Mouse (Mus musculus): Measurements from ENCODE around the gene Prcp. TPM values are rescaled to one million over a fixed set of nuclear protein-coding genes. Genes with fewer than 3 reads are reported as not detected.

Prcp gene
- 1 to 10 TPM; 2.2 to 2.9 (median 2.6) TPM for total RNA-seq (2022)

DNA sequence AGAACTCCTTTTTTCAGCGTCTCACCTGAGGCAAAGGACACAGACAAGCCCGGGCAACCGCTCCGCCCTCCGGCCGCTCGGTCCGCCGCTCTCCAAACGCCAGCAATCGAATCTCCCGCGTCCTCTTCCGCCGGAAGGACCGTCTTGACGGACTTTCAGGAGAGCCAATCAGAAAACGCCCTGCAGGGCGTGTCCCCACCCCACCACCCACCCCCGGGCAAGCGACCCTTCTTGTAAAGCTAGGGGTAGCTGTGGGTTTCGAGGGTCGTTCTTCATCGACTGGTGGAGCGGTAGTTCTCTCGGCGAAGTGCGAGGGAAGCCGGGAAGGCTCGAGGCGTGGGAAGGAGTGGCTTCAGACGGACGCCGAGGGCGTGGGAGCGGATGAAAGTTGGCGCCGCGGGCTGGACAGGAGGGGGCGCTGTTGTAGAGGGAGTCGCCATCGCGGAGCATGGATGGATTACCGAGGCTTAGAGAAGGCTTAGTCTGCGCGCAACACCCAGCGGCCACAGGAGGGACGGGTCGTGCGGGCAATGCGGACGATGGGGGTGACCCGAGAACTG lies at the start of gene Prcp, which contains the start of gene Ddias:
TSS of gene Prcp (plus strand) at position 355 of the 560 bp plus-strand sequence.
TSS of gene Ddias (minus strand) at position 132 of the 560 bp plus-strand sequence.
- DNase-seq (ENCODE audit: low spot score in 2 of 2) = peak; percentile 79 to 84

DNA sequence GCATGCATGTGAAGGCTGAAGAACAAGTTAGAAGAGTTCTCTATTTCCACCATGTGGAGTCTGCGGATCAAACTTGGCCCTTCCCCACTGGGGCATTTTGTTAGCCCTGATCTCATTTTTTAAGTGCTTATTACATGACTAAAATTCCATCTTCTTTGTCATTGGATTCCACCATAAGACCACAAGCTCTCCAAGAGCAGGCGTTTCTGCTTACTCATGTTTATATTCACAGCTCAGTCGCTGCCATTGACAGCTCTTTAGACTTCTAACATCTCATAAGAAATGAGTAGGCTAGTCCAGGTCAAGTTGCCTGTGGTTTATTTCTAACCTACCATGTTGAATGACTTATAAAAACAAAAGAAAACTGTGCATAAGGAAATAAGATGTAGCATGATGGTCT lies 48.0 kb upstream of the Prcp start:
- DNase-seq (ENCODE audit: low spot score in 2 of 2) = no peak

DNA sequence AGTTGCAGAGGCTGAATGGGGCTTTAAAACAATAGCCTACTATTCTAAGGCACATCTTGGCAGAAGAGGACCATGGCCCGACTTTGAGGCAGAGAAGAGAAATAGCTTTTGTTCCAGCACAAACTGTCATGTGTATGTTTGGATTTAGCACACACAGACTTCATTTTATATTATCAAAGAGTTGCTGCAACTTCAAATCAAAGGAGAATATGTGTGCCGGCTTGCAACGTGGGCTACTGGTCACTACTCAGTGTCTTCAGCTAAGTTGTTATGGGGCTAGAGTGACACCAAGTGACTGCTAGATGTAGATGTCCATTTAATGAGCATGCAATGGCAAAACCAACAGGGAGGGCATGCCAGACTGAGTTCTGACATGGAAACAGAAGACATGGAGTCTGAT lies 46.3 kb upstream of the Prcp start:
- no peak for DNase-seq (ENCODE audit: low spot score in 2 of 2)

DNA sequence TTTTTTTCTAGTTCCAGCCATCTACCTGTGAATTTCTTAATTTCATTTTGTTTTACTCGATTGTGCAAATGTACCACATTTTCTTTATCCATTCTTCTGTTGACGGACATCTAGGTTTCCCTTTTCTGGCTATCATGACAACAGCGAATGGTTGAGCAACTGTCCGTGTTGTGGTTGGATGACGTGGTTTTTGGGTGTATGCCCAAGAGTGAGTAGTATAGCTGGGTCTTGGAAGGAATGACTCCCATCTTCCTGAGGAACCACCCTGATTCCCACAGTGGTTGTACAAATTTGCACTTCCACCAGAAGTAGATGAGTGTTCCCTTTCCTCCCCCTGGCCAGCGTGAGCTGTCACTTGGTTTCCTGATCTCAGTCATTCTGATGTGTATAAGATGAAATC lies 41.9 kb upstream of the Prcp start:
- no peak for DNase-seq (ENCODE audit: low spot score in 2 of 2)

DNA sequence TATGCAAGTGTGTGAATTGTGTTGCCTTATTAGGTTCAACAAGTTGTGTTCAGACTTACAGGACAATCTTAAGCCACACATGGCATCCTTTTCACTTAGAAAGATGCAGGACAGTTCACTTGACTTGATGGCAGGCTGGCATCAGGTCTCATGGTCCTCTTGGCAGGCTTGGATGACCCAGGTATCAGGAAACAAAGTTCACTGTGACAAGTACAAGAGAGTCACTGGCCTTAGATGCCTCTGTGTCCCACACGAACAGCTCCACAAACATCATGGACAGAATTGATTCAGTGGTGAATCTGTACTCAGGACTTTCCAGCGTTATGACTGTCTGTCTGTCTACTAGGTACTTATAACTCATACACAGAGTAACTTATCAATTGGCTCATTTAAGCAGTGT lies 39.9 kb upstream of the Prcp start:
- DNase-seq (ENCODE audit: low spot score in 2 of 2) = no peak

DNA sequence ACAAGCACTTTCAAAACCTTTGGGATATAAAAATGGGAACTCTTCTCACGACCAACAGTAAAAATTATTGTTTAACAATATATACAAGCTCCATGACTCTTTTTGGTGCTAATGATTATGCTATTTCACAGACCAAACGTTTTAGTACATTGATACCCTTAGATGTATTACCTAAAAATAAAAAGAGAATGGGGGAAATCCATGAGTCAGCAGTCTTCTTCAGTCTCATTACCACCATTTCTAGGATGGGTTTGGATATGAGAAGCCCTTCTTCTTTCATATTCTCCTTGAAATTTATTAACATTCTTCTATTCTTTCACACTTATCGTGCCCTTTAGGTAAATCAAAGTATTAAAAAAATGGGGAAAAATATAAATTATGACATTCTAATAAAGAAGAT lies 37.8 kb upstream of the Prcp start:
- no peak for DNase-seq (ENCODE audit: low spot score in 2 of 2)

DNA sequence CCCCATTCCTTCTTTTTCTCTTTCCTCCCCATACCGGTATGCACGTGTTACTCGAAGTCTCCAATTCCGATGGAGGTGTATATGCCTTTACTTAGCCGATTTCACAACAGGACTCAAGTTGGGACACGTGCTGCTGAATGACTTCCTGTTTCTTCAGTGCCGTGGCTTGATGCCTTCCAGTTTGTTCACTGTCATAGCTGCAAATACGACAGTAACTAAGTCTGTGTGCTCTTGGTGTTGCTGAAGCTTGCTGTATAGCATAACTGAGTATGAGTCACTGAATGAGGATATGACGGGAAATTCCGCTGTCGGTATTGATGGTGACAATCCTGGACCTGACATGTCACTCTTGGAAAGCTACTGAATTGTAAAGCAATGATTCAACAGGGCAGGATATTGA lies 37.0 kb upstream of the Prcp start:
- no peak for DNase-seq (ENCODE audit: low spot score in 2 of 2)

DNA sequence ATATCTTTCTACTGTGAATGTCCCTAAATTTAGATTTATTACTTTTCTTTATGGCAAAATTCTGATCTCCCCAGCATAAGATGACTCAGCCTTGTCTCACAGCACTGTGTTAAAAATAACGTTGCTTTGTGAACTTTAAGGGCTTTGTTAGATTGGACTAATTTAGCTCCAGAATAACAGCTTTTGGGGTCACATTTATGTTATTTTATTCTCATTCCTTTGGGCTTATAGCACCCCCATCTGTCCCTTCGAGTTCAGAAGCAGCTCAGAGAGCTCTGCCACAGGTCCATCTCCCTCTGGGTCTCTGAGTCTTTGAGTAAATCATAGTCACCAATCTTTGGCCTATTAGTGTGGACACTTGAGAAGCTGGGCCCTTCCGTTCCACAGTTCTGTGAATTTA lies 36.4 kb upstream of the Prcp start:
- DNase-seq (ENCODE audit: low spot score in 2 of 2) = no peak

DNA sequence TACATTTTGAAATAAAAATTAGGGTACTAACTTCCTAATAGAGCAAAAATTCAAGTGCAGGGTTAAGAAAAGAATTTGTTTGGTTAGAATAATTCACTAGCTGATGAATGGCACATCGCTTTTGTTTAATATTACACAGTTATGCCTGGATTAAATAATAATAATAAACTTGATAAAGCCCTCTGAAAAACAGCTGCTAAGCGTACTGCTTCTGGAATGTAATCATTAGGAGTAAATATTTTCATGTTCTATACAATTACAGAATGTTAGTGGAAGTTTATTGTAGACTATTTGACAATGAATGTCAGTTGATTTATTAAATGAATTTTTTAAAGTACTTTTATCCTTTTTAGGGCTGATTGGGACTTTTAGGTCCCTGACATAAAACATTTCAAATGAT lies 32.0 kb upstream of the Prcp start:
- no peak for DNase-seq (ENCODE audit: low spot score in 2 of 2)

DNA sequence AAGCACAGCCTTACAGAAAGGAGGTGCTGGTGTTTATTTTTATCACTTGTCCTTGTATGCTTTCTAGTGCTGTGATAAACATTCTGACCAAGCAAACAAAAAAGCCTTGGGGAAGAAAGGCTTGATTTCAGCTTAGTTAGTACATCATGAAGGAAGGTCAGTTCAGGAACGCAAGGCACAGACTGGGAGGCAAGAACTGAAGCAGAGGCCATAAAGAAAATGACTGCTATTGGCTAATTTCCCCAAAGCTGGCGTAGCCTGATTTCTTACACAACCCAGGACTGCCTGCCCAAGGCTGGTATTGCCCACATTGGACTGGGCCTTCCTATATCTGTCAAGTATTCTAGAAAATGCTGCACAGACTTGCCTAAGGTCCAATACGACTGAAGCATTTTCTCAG lies 26.0 kb upstream of the Prcp start:
- no peak for DNase-seq (ENCODE audit: low spot score in 2 of 2)

DNA sequence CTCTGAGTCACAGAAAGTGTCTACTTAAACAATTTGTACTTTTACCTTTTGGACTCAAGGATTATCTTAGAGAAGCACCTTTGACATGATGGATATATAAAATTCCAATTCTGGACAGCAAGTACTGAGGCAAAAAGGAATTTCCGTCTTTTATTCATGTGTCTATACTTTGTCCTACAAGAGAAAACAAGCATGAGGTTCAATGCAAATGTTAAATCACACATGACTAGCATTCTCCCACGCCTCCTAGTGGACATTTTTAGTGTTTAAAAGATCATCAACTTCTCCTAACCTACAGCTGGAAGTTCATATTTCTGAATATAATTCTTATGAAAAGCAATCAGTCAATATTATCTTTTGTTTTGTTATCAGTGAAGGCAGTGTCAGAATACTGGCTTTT lies 7.7 kb upstream of the Prcp start:
- DNase-seq (ENCODE audit: low spot score in 2 of 2) = no peak

DNA sequence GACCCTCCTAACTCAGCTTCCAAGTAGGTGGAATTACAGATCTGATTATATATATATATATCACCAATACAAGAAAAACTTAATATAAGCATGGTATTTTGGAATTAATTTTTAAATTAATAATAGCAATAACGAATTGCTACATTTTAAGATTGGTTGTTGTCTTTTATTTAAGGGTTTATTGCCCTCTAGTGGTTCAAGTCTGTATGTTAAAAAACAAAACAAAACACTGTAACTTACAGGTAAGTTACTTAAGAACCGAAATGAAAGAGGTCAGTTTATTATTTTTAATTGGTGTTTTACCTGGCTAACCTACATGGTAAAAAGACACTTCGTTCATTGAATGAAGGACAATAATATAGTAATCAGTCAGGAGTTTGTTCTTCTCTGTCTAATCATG lies 4.1 kb upstream of the Prcp start:
- DNase-seq (ENCODE audit: low spot score in 2 of 2) = no peak

DNA sequence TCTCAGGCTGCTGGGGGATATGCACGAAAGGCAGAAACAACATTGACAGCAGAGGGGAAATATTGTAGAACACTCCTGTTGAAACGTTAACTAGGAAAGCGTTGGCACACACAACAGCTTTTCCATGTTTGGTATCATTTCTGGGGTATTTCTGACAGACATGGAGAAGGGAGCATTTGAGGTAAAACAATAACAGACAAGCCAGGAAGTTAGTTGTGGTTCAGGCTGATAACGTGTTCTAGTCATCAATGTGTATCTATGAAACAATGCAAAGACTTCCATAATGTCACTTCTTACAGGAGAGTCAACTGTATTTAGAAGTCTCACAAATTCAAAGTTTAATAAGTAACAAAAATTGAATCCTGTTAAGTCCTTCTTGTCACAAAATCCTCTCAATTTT lies 2.7 kb upstream of the Prcp start:
- no peak for DNase-seq (ENCODE audit: low spot score in 2 of 2)

DNA sequence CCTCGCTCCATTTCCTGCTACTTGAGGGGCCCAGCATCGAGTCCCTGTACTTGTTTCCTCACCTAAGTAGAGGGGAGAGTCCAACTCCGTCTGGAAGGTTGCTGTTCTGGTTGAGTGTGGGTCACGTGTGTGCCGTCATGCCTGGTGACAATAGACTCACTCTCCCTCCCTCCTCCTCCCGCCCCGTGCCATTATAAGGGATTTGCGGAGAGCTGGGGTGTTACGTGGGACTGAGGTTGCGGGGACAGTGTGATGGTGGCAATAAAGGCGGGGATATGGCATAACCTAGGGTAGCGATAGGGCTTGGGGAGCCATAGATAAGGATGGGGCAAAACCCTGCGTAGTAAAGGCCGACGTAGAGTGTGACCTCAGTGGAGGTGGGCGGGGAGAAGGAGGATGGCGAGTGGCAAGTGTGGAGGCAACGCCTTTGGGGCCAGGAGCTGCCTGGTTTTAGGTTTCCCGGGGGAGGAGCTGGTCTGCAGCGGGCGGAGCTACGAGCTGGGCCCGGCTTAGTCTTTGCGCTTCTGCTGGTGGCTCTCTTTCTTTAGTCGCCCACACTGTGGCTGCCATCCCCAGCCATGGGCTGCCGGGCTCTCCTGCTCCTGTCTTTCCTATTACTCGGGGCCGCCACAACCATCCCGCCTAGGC lies 615 bp downstream of the Prcp start:
- peak; percentile 80 to 82 for DNase-seq (ENCODE audit: low spot score in 2 of 2)

DNA sequence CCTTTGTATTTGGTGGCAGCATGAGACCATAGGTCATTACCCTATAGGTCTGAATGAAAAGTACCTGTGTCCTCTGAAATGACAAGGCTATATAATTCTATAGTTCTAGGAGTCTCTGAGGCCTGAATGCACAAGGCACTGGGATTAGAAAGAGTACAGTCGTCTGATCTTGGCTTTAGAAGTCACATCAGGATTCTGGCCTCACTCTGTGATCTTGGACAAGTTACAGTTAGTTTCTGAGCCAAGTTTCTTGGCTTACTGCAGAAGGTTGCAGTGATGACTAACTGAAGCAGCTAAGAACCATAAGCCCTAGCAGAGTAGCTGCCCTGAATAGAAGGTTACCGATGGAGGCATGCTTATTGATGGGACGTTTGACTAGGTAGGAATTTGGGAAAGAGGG lies 1.8 kb downstream of the Prcp start:
- DNase-seq (ENCODE audit: low spot score in 2 of 2) = no peak

DNA sequence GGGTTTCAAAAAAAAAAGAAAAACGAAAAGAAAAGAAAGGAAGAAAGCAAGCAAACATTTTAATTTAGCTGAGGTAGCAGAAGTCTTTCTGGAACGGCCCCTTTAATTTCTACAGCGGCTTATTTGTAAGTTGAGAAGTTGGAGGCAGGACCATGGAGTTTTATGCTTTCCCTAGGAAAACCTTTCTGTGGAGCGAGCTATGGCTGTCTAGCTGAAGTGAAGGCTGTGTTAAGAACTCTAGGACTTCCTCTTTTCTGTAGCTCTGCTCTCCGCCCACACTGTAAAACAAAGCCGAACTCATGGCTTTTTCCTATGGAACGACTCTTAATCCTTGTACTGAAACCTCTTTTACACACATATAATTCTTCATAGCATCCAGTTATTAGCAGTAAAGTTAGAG lies 2.3 kb downstream of the Prcp start:
- no peak for DNase-seq (ENCODE audit: low spot score in 2 of 2)

DNA sequence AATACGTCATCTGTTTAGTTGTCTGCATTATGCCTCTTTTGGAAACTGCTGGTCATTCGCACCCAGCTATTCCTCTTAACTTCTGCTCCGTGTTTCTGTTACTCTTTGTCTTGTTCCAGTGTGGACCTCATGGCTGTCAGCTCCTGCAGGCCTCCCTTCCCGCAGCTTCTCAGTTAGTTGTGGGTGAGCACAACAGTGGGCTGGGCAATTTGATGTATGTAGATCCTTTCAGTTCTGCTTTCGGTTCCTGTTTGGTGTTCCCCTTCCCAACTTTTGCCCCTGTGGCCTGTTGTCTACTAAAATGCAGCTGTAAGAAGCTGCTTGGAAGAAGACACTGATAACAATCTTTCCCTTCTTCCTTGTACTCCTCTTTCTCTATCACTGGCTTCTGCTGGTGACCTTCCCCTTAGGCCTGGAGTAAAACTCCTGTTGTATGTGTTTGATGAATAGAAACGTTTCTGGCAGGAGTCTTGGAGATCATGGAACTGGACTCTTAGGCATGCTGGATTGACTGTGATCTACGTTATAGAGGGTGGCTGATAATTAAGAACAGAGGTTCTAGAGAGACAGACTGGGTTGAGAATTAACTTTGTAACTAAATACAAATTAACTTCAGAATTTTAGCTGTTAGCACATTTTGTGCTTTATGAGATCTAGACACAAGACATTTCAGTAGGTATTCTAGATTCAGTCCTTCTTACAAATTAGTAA lies 4.5 kb downstream of the Prcp start:
- DNase-seq (ENCODE audit: low spot score in 2 of 2) = no peak

DNA sequence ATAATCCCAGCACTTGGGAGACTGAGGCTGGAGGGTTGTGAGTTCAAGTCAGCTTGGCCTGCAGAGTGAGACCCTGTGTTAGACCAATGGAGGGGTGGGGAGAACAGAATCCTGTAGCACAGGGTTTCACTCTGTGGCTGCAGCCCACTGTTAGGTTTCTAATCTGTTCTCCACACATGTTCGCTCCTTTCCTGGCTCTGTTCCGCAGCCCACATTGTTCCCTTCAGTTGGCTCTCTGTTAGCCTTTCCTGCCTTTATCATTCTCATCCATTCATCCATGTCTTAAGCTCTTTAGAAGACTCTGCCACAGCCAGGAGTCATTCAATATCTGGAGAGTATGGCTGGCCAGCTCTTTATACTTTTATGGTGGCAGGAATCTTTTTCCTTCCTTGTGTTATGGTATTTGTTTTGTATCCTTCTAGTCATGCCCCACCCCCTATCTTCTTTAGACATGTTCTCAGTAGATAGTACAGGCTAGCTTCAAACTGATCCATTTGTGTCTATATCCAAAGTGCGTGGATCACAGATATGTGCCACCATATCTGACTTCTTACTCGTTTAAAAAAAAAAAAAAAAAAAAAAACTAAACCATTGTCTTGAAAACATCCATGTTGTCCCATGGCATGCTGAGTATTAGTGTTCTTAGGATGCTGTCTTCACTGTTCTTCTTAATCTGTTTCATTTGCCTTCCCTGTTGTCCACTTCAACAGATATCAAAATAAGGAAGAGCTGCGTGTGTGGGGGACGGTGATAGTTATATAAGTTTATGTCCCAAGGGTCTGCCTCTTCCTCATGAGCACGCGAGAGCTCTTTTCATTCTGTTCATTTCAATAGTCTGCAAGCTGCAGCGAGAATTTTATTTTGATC lies 9.8 kb downstream of the Prcp start:
- DNase-seq (ENCODE audit: low spot score in 2 of 2) = no peak

DNA sequence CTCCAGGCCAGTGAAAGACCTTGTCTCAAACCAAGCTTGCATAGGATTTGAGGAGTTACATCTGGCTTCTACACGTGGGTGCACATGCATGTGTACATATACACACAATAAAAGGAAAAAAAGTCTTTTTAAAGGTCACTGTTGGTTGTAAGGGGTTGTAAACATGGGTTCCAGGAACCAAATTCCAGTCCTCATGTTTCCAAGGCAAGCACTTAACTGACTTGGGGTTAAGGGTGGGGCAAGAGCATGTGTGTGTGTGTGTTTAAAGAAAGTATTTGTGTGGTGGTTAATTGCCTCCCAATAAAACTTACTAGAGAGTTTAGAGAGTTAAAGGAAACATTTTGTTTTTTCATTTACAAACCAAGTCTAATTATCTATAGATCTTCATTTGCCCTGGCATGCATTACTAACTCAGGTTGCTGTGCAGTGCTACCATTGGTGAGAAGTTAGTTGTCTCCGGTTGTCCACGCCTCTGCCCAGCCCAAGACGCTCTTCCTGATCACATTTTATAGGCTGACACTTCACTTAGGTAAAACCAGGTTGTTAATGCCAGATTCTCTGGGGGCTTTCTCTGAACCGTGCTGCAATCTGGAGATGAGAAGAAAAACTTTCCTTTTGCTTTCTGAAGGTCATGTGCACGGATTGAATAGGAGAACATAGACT lies 10.9 kb downstream of the Prcp start:
- no peak for DNase-seq (ENCODE audit: low spot score in 2 of 2)

DNA sequence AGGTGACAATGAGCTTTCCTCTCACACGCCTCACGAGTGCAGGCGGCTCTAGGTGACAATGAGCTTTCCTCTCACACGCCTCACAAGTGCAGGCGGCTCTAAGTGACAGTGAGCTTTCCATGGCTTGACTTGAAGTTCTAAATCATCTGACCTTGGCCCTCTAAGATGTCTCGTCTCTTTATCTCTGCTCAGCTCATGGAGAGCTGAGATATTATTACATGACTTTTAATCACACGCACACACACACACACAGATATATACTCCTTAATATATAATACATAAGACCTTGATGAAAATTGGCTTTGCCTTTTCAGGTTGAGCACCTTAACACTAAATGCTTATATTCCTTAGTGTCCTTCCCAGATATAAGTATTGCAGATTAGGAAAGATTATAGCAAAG lies 12.5 kb downstream of the Prcp start:
- no peak for DNase-seq (ENCODE audit: low spot score in 2 of 2)

DNA sequence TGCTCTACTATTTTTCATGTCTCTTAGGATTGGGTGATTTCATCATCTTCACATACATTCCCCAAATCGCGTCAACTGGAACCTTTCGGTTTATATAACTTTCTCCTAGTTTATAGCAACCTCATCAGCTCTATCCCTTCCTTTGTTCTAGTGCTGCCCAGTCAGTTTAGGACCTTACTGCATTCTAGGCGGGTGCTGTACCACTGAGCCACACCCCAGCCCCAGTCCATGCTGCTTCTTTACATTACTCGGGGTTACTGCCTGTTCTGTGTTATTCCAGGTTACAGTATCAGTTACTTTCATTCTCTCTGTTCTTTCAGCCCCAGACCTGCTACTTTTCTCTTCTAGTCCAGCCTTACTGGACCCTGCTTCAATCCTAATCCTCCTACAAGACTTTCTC lies 13.0 kb downstream of the Prcp start:
- no peak for DNase-seq (ENCODE audit: low spot score in 2 of 2)

DNA sequence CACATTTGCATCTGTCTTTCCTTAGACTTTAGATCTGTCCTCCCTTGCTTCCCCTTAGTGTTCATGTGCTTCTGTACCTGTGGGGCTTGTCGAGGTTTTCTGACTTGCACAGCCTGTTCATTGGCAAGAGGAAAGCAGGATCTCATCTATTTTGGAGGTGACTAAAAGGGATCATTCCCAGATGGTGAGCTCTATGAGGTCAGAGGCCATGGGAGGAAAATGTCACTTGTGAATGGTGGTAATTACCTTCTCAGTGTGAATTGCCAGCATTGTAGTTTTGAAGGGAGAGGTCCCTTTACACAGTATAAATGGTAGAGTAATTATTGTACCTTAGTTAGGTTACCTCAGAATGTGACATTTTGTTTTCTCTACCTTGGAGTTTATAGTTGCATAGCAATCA lies 15.9 kb downstream of the Prcp start:
- DNase-seq (ENCODE audit: low spot score in 2 of 2) = no peak

All from gastrocnemius, adult 8-10 months (tissue).